Mouse (Mus musculus) forebrain, embryonic 15.5 days (tissue): ENCODE results near the gene H2al1m. TPM values are rescaled to one million over a fixed set of nuclear protein-coding genes. Genes with fewer than 3 reads are reported as not detected.

Source experiments
- polyA plus RNA-seq: library from polyadenylated mRNA; unstranded; fragments of >200 nt; fragmentation: Nextera tagmentation; extraction: Ambion mirVana; gene quantifications from 2 replicates; pipeline ENCODE4 v1.2.1, GENCODE M21; 2015

The H2al1m gene
- polyA plus RNA-seq, 1 experiment from 2014 or later, result 0.36 TPM

Other genes with a start within 250 kb of the H2al1m start
- not detected in 2 replicates for gene Fthl17f, start 220.7 kb upstream of the H2al1m start, polyA plus RNA-seq
- gene 4930402K13Rik, start 179.2 kb upstream of the H2al1m start, polyA plus RNA-seq, result not detected in 2 replicates
- gene Lancl3, start 83.9 kb upstream of the H2al1m start, polyA plus RNA-seq, result 8.0 TPM in 2 replicates
- gene Gm14862, start 26.9 kb upstream of the H2al1m start, polyA plus RNA-seq, result 0.26 TPM in 1 of 2 replicates, not detected in the other
- 3.2 and 3.7 TPM in 2 replicates for gene Xk, start 11.0 kb upstream of the H2al1m start, polyA plus RNA-seq
- not detected in 2 replicates for gene H2al1k, start 66.9 kb downstream of the H2al1m start, polyA plus RNA-seq
- gene Cybb, start 204.0 kb downstream of the H2al1m start, polyA plus RNA-seq, result 0.43 and 0.63 TPM in 2 replicates